Mouse (Mus musculus) lung, adult 18-20 months (tissue): ENCODE results near the gene Fuca1.

ENCODE experiments used
- DNase-seq, 2 experiments: peaks; one replicate each; pipeline ENCODE4 v3.0.0; 2022; ENCODE audit warnings: mixed read lengths in 2 of 2

Gene Fuca1

GRCm38 (mm10) chr4:135985193-135985592, 64.7 kb downstream of the Fuca1 start:
- DNase-seq = no peak

- DNase-seq = no peak
Measured at GRCm38 (mm10) chr4:135985769-135986168, 65.2 kb downstream of the Fuca1 start.

- DNase-seq = no peak
Measured at GRCm38 (mm10) chr4:135986301-135986942, 65.9 kb downstream of the Fuca1 start.

- DNase-seq = peak; percentile 91 to 93
Measured at GRCm38 (mm10) chr4:135986943-135987710, 66.6 kb downstream of the Fuca1 start, which contains the start of gene Pithd1. Gene Pithd1 (minus strand): TSS chr4:135987264.

DNA sequence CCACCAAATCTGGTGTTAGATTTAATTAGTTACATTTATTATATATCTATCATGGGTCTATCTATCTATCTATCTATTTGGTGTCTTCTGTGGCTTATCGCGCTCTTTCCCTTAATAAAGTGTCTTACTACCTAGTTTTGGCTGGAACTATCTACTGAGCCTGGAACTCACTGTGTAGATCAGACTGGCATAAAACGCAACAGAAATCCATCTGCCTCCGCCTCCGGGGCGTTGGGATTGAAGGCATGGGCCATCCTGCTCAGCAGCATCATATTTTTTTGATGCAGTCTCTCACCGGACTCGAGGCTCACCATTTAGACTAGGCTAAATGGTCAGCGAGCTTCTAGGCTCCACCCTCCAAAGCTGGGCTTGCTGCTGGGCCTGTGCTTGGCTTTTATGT, 67.2 kb downstream of the Fuca1 start:
- no peak for DNase-seq
